In genomic region chr13:101216421-101216820, GRCm38 (mm10) we compare ENCODE assay signal across 12 mouse cellular contexts.
DNase-seq lines count a peak whose midpoint lies in the region; ATAC-seq and TF ChIP-seq lines count a peak whose summit lies in the region.
"Had no signal": no experiment of that assay in that cellular context is flagged by ENCODE, and none has a peak within 500 bp of the region (broad histone marks: within the 10 kb centered on the region; RNA-seq: fewer than 3 reads in every experiment).

No protein-coding gene starts in this region.

- no peak for TF ChIP-seq CTCF in intestine, postnatal 0 days (IDR thresholded peaks at IDR 0.05; ENCODE audit: low read depth)

- DNase-seq in limb, embryonic 10.5 days (ENCODE audit: low spot score): no peak
- DNase-seq in limb, embryonic 14.5 days (ENCODE audit: low spot score): no peak
- DNase-seq in testis, postnatal 14 days (ENCODE audit: low spot score): no peak
- DNase-seq: layer of hippocampus, adult 9-11 months; right cerebral cortex, postnatal 14 days had no signal

- ATAC-seq in limb, embryonic 12.5 days (ENCODE audit: insufficient number of reproducible peaks, insufficient read depth, low FRiP score, low TSS enrichment, low read depth): no peak
- ATAC-seq in embryonic facial prominence, embryonic 15.5 days (ENCODE audit: insufficient number of reproducible peaks, low FRiP score, low TSS enrichment, low read depth): no peak
- peak; percentile 59 for ATAC-seq in intestine, postnatal 0 days
- ATAC-seq in limb, embryonic 14.5 days (ENCODE audit: low FRiP score, low read depth): 0 out of 2 replicates have a peak, but pooled peaks have one; percentile 12
- ATAC-seq in CD4-positive, CD25-positive, alpha-beta regulatory T cell, adult 4 months: no peak
- ATAC-seq: forebrain, embryonic 16.5 days had no signal

- TF ChIP-seq POLR2A in limb, embryonic 14.5 days (IDR thresholded peaks at IDR 0.05; ENCODE audit: borderline replicate concordance, extremely low read depth, insufficient read depth, insufficient read length): no peak

- H3K27ac ChIP-seq in limb, embryonic 12.5 days: 0 out of 2 replicates have a peak overlapping the region, but pooled peaks have one; percentile 7
- H3K27ac ChIP-seq in limb, embryonic 10.5 days: no peak overlapping the region
- H3K27ac ChIP-seq in embryonic facial prominence, embryonic 15.5 days (replicated peaks): peak overlapping the region; percentile 39; the same call in 1 of the 2 replicates
- no peak overlapping the region for H3K27ac ChIP-seq in intestine, postnatal 0 days (ENCODE audit: low read depth, low read length)
- no peak overlapping the region for H3K27ac ChIP-seq in limb, embryonic 14.5 days (replicated peaks; ENCODE audit: low read depth, low read length)
- H3K27ac ChIP-seq: hindbrain, embryonic 15.5 days had no signal

- H3K4me1 ChIP-seq in limb, embryonic 12.5 days (replicated peaks): peaks cover 41% of the 10 kb centered on the region
- peaks cover 40% of the 10 kb centered on the region for H3K4me1 ChIP-seq in limb, embryonic 10.5 days
- peaks cover 25% of the 10 kb centered on the region for H3K4me1 ChIP-seq in embryonic facial prominence, embryonic 15.5 days
- 0 out of 2 replicates have a peak, but pooled peaks cover 3% of the 10 kb centered on the region for H3K4me1 ChIP-seq in intestine, postnatal 0 days (replicated peaks; ENCODE audit: control insufficient read depth, insufficient read depth, low read length)
- H3K4me1 ChIP-seq in limb, embryonic 14.5 days (ENCODE audit: control insufficient read depth, insufficient read depth, low read length): peaks cover 38% of the 10 kb centered on the region
- H3K4me1 ChIP-seq: megakaryocyte, embryonic 14.5 days had no signal

- H3K4me2 ChIP-seq in limb, embryonic 12.5 days: no peak overlapping the region
- no peak overlapping the region for H3K4me2 ChIP-seq in embryonic facial prominence, embryonic 15.5 days (replicated peaks)
- no peak overlapping the region for H3K4me2 ChIP-seq in intestine, postnatal 0 days (replicated peaks; ENCODE audit: low read depth)
- H3K4me2 ChIP-seq in limb, embryonic 14.5 days (replicated peaks; ENCODE audit: low read depth, low read length, severe bottlenecking): no peak overlapping the region
- H3K4me2 ChIP-seq: hindbrain, embryonic 15.5 days had no signal

- no peak overlapping the region for H3K4me3 ChIP-seq in limb, embryonic 12.5 days (replicated peaks)
- no peak overlapping the region for H3K4me3 ChIP-seq in limb, embryonic 10.5 days
- H3K4me3 ChIP-seq in embryonic facial prominence, embryonic 15.5 days (replicated peaks): no peak overlapping the region
- no peak overlapping the region for H3K4me3 ChIP-seq in intestine, postnatal 0 days (ENCODE audit: low read depth, low read length)
- H3K4me3 ChIP-seq in limb, embryonic 14.5 days (replicated peaks; ENCODE audit: low read length): no peak overlapping the region
- H3K4me3 ChIP-seq: hindbrain, embryonic 15.5 days; megakaryocyte, embryonic 14.5 days had no signal

- 47% methylated on average over 4 of the region's 4 CpGs for WGBS in limb, embryonic 12.5 days
- WGBS in limb, embryonic 10.5 days: 84% methylated on average over 4 of the region's 4 CpGs
- WGBS in embryonic facial prominence, embryonic 15.5 days: 77% methylated on average over 4 of the region's 4 CpGs
- 43% methylated on average over 4 of the region's 4 CpGs for WGBS in intestine, postnatal 0 days
- WGBS in limb, embryonic 14.5 days: 39% methylated on average over 4 of the region's 4 CpGs

- H3K36me3 ChIP-seq in limb, embryonic 12.5 days: no peaks in the 10 kb centered on the region
- no peaks in the 10 kb centered on the region for H3K36me3 ChIP-seq in limb, embryonic 10.5 days
- H3K36me3 ChIP-seq in embryonic facial prominence, embryonic 15.5 days: no peaks in the 10 kb centered on the region
- no peaks in the 10 kb centered on the region for H3K36me3 ChIP-seq in intestine, postnatal 0 days (ENCODE audit: control insufficient read depth, insufficient read depth)
- no peaks in the 10 kb centered on the region for H3K36me3 ChIP-seq in limb, embryonic 14.5 days (ENCODE audit: control insufficient read depth, insufficient read depth, low read length)
- H3K36me3 ChIP-seq: hindbrain, embryonic 15.5 days had no signal

- peaks cover 15% of the 10 kb centered on the region for H3K27me3 ChIP-seq in limb, embryonic 12.5 days
- H3K27me3 ChIP-seq in limb, embryonic 10.5 days (ENCODE audit: low read depth, poor library complexity, severe bottlenecking): peaks cover 14% of the 10 kb centered on the region; the same call in 1 of the 2 replicates
- no peaks in the 10 kb centered on the region for H3K27me3 ChIP-seq in embryonic facial prominence, embryonic 15.5 days
- no peaks in the 10 kb centered on the region for H3K27me3 ChIP-seq in intestine, postnatal 0 days (replicated peaks; ENCODE audit: control insufficient read depth, insufficient read depth, low read length)
- no peaks in the 10 kb centered on the region for H3K27me3 ChIP-seq in limb, embryonic 14.5 days (ENCODE audit: control insufficient read depth, insufficient read depth, low read length)
- H3K27me3 ChIP-seq: hindbrain, embryonic 15.5 days had no signal

- no peaks in the 10 kb centered on the region for H3K9me3 ChIP-seq in limb, embryonic 12.5 days
- no peaks in the 10 kb centered on the region for H3K9me3 ChIP-seq in limb, embryonic 10.5 days (replicated peaks)
- no peaks in the 10 kb centered on the region for H3K9me3 ChIP-seq in embryonic facial prominence, embryonic 15.5 days (replicated peaks)
- no peaks in the 10 kb centered on the region for H3K9me3 ChIP-seq in intestine, postnatal 0 days (ENCODE audit: control insufficient read depth)
- H3K9me3 ChIP-seq in limb, embryonic 14.5 days (ENCODE audit: control insufficient read depth, low read length): no peaks in the 10 kb centered on the region
- H3K9me3 ChIP-seq: hindbrain, embryonic 15.5 days had no signal

- H3K9ac ChIP-seq in limb, embryonic 12.5 days (replicated peaks): no peak overlapping the region
- H3K9ac ChIP-seq in embryonic facial prominence, embryonic 15.5 days: no peak overlapping the region
- H3K9ac ChIP-seq in intestine, postnatal 0 days (ENCODE audit: low read depth, low read length): no peak overlapping the region
- H3K9ac ChIP-seq in limb, embryonic 14.5 days (ENCODE audit: low read depth, low read length, severe bottlenecking): no peak overlapping the region
- H3K9ac ChIP-seq: hindbrain, embryonic 15.5 days had no signal

Comparison
In these comparisons a context has a peak if more than half of its experiments do, and no peak if none do; other contexts are left out.
1. ATAC-seq: peak in intestine, postnatal 0 days (single experiment) and limb, embryonic 14.5 days (single experiment); none in limb, embryonic 12.5 days (single experiment), embryonic facial prominence, embryonic 15.5 days (single experiment) and CD4-positive, CD25-positive, alpha-beta regulatory T cell, adult 4 months (single experiment).
2. H3K27ac ChIP-seq: peak in limb, embryonic 12.5 days (single experiment) and embryonic facial prominence, embryonic 15.5 days (single experiment); none in limb, embryonic 10.5 days (single experiment), intestine, postnatal 0 days (single experiment) and limb, embryonic 14.5 days (single experiment).